Mouse (Mus musculus) forebrain, embryonic 14.5 days (tissue): ENCODE results near the gene Ankrd23. TPM values are rescaled to one million over a fixed set of nuclear protein-coding genes. Genes with fewer than 3 reads are reported as not detected.
A peak's percentile ranks its signal among the peaks of the same experiment; 100 is the strongest.
"Not testable (repeated sequence)": the region's sequence is repeated elsewhere in the genome, so short reads cannot be mapped to it uniquely, and the experiment has no call there.

ENCODE experiments used
- ATAC-seq: fragments of 200-750 bp; cut with Nextera tagmentation; 2 replicates; pipeline ENCODE4 v1.8.0; 2017; ENCODE audit warnings: mild to moderate bottlenecking, moderate library complexity
- DNase-seq: peaks from one replicate; pipeline ENCODE4 v3.0.0-alpha.2; 2015; ENCODE audit warnings: low spot score
- H3K27ac ChIP-seq: fragments of 300-500 bp; sonication (generic); 2 replicates; pipeline ENCODE4 v1.5.1; 2014; ENCODE audit warnings: low read depth, mild to moderate bottlenecking, control low read depth, low read length, moderate library complexity
- H3K27me3 ChIP-seq: fragments of 300-500 bp; sonication (generic); replicated peaks from 2 replicates; pipeline ENCODE4 v1.6.1; 2014; ENCODE audit warnings: low read length, control low read depth, mixed read lengths; ENCODE audit not compliant: control insufficient read depth, insufficient read depth
- H3K36me3 ChIP-seq: fragments of 300-500 bp; sonication (generic); 2 replicates; pipeline ENCODE4 v1.6.1; 2014; ENCODE audit warnings: low read length, control low read depth; ENCODE audit not compliant: control insufficient read depth, insufficient read depth
- H3K4me1 ChIP-seq: fragments of 300-500 bp; sonication (generic); 2 replicates; pipeline ENCODE4 v1.6.1; 2014; ENCODE audit warnings: antibody characterized with exemption, low read length, control low read depth; ENCODE audit not compliant: control insufficient read depth, insufficient read depth
- H3K4me2 ChIP-seq: fragments of 300-500 bp; sonication (generic); 2 replicates; pipeline ENCODE4 v1.6.1; 2014; ENCODE audit warnings: mild to moderate bottlenecking, control low read depth, low read length
- H3K4me3 ChIP-seq: fragments of 300-500 bp; sonication (generic); 2 replicates; pipeline ENCODE4 v1.5.1; 2014; ENCODE audit warnings: low read depth, low read length, control low read depth
- H3K9ac ChIP-seq: fragments of 300-500 bp; sonication (generic); 2 replicates; pipeline ENCODE4 v1.6.1; 2014; ENCODE audit warnings: mild to moderate bottlenecking, low read length, control low read depth, moderate library complexity
- H3K9me3 ChIP-seq: fragments of 300-500 bp; sonication (generic); replicated peaks from 2 replicates; pipeline ENCODE4 v1.6.1; 2016; ENCODE audit warnings: low read length, control low read depth, mixed read lengths; ENCODE audit not compliant: control insufficient read depth
- WGBS: fragments of 180-500 bp; shearing (Covaris S2); extraction: QIAGEN DNeasy Blood & Tissue Kit; methylation state at CpG from one replicate; pipeline ENCODE4 v1.1.7; 2014; 5-methylcytosine and 5-hydroxymethylcytosine counted together
- polyA plus RNA-seq: library from polyadenylated mRNA; unstranded; fragments of >200 nt; fragmentation: Nextera tagmentation; extraction: Ambion mirVana; gene quantifications from 2 replicates; pipeline ENCODE4 v1.2.1, GENCODE M21; 2014

Ankrd23 gene
- polyA plus RNA-seq, result 3.8 and 5.2 TPM in 2 replicates

DNA sequence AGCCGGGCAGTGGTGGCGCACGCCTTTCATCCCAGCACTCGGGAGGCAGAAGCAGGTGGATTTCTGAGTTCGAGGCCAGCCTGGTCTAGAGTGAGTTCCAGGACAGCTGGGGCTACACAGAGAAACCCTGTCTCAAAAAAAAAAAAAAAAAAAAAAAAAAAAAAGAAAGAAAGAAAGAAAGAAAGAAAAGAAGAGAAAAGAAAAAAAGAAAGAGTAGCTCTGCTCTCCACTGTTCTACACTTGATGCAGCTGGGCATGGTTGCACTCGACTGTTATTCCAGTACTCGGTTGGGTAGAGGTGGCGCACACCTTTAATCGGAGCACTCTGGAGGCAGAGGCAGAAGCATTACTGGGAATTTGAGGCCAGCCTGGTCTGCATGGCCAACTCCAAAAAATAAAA, at the start of gene Ankrd23:
Gene Ankrd23 (minus strand): TSS at position 101 of the 400 bp plus-strand sequence.
- peaks cover 27% of the 10 kb centered on the region for H3K36me3 ChIP-seq
- H3K4me1 ChIP-seq, H3K4me3 ChIP-seq, H3K4me2 ChIP-seq, ATAC-seq, H3K9me3 ChIP-seq, DNase-seq, H3K27me3 ChIP-seq, H3K27ac ChIP-seq, H3K9ac ChIP-seq: not testable (repeated sequence)
- WGBS, result 96% methylated on average over 9 of the region's 9 CpGs

DNA sequence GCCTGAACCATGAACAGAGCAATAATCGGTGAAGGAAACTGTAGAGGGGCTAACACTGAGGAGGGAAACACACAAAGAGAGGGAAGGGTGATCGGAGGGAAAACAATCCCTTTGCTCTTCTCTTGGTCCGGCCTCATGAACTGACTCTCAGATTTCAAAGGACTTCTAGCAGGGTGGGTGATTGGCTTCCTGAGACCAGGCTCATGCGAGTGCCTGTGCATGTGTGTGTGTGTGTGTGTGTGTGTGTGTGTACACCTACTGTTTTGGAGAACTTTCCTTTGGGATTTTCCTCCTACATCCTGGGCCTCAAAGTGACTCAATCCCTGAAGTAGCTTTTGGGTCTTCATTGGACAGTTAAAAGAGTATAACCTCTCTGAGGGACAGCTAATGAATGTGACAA, 49.6 kb upstream of the Ankrd23 start:
- Histone ChIP-seq H3K4me1 (0 out of 2 replicates have a peak, but pooled peaks cover 2% of the 10 kb centered on the region), H3K9me3 (no peaks in the 10 kb centered on the region), H3K4me3 (no peak overlapping the region), H3K36me3 (no peaks in the 10 kb centered on the region), H3K4me2 (no peak overlapping the region), H3K27me3 (peaks cover 23% of the 10 kb centered on the region), H3K27ac (no peak overlapping the region), H3K9ac (no peak overlapping the region)
- no peak for DNase-seq
- no peak for ATAC-seq
- WGBS, result 43% methylated on average over 4 of the region's 4 CpGs

DNA sequence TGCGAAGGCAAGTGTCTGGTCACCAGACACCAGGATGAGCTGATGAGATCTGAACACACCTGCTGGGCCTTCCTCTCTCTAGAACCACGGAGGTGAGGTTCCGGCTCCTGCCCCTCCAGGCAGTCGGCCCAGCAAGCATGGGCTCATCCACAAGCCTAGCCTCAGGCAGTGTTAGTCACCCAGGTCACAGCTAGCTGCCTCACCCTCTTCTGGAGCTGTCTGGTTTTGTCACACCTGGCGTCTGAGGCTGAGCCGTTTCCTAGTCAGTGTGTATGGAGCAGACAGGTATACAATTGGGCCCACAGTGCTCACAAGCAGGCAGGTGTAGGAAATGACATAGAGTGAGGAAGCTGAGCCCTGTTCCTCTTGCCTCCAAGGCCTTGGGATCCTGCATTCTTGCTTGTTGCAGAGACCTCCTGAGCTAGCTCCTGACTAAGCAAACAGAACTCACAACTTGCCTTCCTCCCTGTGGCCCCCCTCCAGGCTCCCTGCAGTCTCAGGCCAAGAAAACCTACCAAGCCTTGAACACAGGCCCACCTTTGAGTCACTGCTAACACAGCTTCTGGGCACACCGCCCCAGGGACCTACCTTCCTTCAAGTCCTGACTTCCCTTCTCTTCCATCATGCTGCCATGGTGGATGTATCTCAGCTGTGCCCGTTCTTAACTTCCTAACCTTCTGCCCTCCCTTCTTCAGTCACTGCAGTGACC, 46.9 kb upstream of the Ankrd23 start:
- Histone ChIP-seq H3K4me2 (no peak overlapping the region), H3K4me3 (no peak overlapping the region), H3K4me1 (peaks cover 20% of the 10 kb centered on the region), H3K27ac (no peak overlapping the region), H3K36me3 (no peaks in the 10 kb centered on the region), H3K9me3 (no peaks in the 10 kb centered on the region), H3K9ac (no peak overlapping the region), H3K27me3 (peaks cover 23% of the 10 kb centered on the region)
- WGBS, result 87% methylated on average over 8 of the region's 8 CpGs
- ATAC-seq (no peak), DNase-seq (no peak)

DNA sequence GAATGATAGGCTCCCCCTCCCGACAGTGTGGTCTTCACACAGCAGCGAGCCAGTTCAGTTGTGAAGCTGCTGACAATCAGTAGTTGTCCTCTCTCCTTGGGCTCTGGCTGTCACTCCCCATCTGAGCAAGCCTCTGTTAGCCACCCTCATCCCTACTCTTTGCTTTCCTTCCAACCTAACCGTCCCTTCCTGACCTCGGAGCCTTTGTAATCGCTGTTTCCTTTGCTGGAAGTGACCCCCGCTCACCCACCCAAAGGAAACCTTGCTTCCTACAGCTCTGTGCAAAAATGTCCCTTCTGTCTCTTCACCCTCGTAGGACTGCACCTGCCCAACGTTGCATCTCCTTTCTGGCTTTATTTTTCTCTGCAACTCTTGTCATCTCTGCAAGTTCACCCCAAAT, 45.5 kb upstream of the Ankrd23 start:
- no peak overlapping the region for H3K27ac ChIP-seq
- H3K9ac ChIP-seq, result no peak overlapping the region
- H3K36me3 ChIP-seq, result no peaks in the 10 kb centered on the region
- no peak for DNase-seq
- no peaks in the 10 kb centered on the region for H3K9me3 ChIP-seq
- no peak overlapping the region for H3K4me3 ChIP-seq
- WGBS, result 71% methylated on average over 8 of the region's 8 CpGs
- peaks cover 20% of the 10 kb centered on the region for H3K4me1 ChIP-seq
- H3K27me3 ChIP-seq, result peaks cover 28% of the 10 kb centered on the region
- H3K4me2 ChIP-seq, result no peak overlapping the region
- no peak for ATAC-seq

DNA sequence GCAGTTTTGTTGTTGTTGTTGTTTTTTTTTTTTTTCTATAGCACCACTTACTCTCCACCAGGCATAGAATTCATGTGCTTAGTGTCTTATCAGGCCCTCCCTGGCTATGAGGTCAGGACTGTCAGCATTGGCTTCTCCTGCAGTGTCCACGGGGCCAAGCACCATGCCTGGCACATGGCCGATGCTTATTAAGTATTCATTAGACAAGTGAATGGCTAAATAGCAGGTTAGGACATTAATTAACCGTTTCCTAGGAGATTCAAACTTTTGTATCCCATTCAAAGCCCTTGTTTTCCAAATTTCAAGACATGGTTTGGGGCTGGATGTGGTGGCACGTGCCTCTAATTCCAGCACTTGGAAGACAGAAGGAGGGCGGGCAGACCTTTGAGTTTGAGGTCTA, 44.6 kb upstream of the Ankrd23 start:
- Histone ChIP-seq H3K36me3 (no peaks in the 10 kb centered on the region), H3K27ac (peak overlapping the region; percentile 89), H3K4me2 (no peak overlapping the region), H3K9ac (no peak overlapping the region), H3K4me1 (peaks cover 20% of the 10 kb centered on the region), H3K27me3 (peaks cover 28% of the 10 kb centered on the region), H3K4me3 (no peak overlapping the region), H3K9me3 (no peaks in the 10 kb centered on the region)
- 11% methylated on average over 5 of the region's 5 CpGs for WGBS
- ATAC-seq, result no peak
- DNase-seq, result peak; percentile 68

DNA sequence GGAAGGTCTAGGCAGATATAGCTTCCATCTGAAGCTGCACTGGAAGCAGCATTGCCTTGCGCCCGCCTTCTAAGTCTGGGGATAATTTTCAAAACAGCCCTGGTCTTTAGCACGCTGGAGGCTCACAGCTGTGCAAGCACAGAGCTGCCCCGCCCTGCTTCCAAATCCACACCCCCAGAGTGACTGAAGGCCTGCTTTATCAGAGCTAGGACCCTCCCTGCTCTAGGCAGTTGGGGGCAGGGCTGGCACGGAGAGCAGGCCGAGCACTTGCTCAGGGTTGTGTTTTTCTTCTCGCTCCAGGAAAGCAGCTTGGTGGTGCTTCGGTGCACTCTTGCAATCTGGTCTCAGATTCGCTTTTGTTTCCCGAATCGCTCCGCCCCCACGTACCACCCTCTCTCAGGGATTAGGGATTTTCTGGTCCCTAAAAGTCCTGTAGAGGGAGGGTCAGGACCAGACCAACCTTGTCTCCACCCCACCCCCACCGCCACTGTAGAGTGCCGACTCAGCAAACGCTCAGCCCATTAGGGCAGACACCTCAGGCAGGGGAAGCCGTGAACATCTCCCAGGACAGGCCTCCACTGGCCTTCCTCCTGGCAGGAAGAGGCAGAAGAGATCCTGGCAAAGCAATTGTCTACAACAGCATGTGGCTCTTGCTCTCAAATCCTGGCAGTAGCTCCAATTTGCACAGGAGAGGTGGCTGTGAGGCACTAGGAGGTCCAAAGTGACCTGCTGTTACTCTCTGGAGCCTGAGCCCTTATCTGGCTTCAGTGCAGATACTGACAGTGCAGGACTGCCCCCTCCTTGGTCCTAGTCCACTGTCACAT, 43.9 kb upstream of the Ankrd23 start:
- peak; percentile 77 for DNase-seq
- Histone ChIP-seq H3K9me3 (no peaks in the 10 kb centered on the region), H3K36me3 (no peaks in the 10 kb centered on the region), H3K4me2 (peak overlapping the region; percentile 40), H3K9ac (peak overlapping the region; percentile 45; the same call in 1 of the 2 replicates), H3K27me3 (peaks cover 25% of the 10 kb centered on the region), H3K27ac (peak overlapping the region; percentile 89), H3K4me1 (peaks cover 20% of the 10 kb centered on the region), H3K4me3 (no peak overlapping the region)
- ATAC-seq, result peak; percentile 91
- WGBS, result under 1% methylated on average over 17 of the region's 17 CpGs

DNA sequence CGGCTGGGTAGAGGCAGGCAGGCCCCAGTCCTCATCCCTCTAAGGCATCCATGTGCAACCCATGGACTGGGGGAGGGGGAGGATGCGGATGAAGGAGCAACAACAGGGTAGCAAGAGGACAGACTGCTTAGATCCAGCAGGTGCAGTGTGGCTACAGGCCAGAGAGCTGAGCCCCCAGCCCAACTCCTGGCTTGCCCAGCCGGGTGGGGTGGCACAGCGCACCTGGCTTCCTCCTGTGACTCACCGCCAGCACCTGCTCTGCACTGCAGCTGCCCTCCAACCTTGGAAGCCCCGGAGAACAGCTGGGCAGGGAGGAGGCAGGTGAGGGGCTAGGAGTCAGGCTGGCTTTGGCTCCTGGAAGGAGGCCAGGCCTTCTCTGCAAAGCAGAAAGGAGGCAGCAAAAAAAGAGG, 43.3 kb upstream of the Ankrd23 start:
- no peaks in the 10 kb centered on the region for H3K36me3 ChIP-seq
- ATAC-seq (peak; percentile 48), DNase-seq (no peak)
- no peaks in the 10 kb centered on the region for H3K9me3 ChIP-seq
- H3K4me1 ChIP-seq, result peaks cover 20% of the 10 kb centered on the region
- H3K27me3 ChIP-seq, result peaks cover 22% of the 10 kb centered on the region
- peak overlapping the region; percentile 40 for H3K4me2 ChIP-seq
- peak overlapping the region; percentile 89 for H3K27ac ChIP-seq
- 15% methylated on average over 6 of the region's 6 CpGs for WGBS
- H3K4me3 ChIP-seq, result no peak overlapping the region
- H3K9ac ChIP-seq, result peak overlapping the region; percentile 45; the same call in 1 of the 2 replicates

DNA sequence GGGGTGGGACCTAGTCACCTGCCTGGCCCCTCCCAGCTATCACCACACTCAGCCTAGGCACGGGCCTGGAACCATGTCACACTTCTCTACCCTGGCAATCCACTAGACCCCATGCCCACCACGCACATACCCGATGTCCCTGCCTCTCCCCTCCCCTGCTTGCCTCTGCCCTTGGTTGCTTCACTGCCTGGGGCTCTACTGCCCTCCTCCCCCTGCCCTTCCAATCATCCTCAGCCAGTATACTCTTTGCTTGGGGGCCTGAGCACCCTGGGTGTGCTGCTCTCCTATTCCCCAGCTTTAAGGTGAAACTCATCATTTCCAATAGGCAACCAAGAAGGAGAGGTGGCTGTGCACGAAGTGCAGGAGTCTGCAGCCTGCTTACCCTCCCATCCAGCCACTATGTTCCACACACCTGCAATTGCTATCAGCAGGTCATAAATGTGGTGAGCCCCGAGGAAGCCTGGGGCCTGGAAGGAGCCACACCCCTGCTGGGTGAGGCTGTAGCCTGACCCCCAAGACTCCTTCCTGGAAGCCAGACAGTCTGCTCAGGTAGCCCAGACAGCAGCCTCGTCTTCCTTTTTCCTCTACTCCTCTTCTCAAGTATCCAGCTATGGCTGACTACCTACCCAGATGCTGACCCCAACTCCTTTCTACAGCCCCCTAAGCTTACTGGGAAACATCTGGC, 40.5 kb upstream of the Ankrd23 start:
- Histone ChIP-seq H3K36me3 (no peaks in the 10 kb centered on the region), H3K4me3 (no peak overlapping the region), H3K9me3 (no peaks in the 10 kb centered on the region), H3K4me1 (peaks cover 24% of the 10 kb centered on the region), H3K27ac (no peak overlapping the region), H3K27me3 (0 out of 2 replicates have a peak, but pooled peaks cover 5% of the 10 kb centered on the region), H3K9ac (no peak overlapping the region), H3K4me2 (no peak overlapping the region)
- ATAC-seq, result no peak
- DNase-seq, result no peak
- 70% methylated on average over 6 of the region's 6 CpGs for WGBS
